Mouse (Mus musculus): ENCODE results near the gene Lcn10. TPM values are rescaled to one million over a fixed set of nuclear protein-coding genes. Genes with fewer than 3 reads are reported as not detected.
"Not testable (repeated sequence)": the region's sequence is repeated elsewhere in the genome, so short reads cannot be mapped to it uniquely, and the experiment has no call there.

Lcn10 gene
- polyA plus RNA-seq, 1 experiment from 2014 or later, result not detected

- not testable (repeated sequence) for H3K9me3 ChIP-seq (replicated peaks; ENCODE audit: control insufficient read depth, low read length); ATAC-seq (replicated peaks; ENCODE audit: insufficient number of reproducible peaks, low FRiP score, low TSS enrichment); H3K4me3 ChIP-seq (ENCODE audit: low read depth, low read length); H3K4me2 ChIP-seq; H3K4me1 ChIP-seq (ENCODE audit: control insufficient read depth, insufficient read depth, low read length); H3K27me3 ChIP-seq (ENCODE audit: control insufficient read depth, insufficient read depth, low read length); H3K36me3 ChIP-seq (ENCODE audit: control insufficient read depth, insufficient read depth, low read length); H3K9ac ChIP-seq (ENCODE audit: low read depth, low read length); H3K27ac ChIP-seq (ENCODE audit: low read depth, low read length)
- 25% methylated on average over 3 of the region's 3 CpGs for WGBS (ENCODE audit: insufficient replicate concordance)
Observed at GRCm38 (mm10) chr2:25711641-25712040, 29.1 kb downstream of the Lcn10 start.

- H3K4me2 ChIP-seq, result no peak overlapping the region
- no peaks in the 10 kb centered on the region for H3K4me1 ChIP-seq (ENCODE audit: control insufficient read depth, insufficient read depth, low read length)
- H3K9me3 ChIP-seq (replicated peaks; ENCODE audit: control insufficient read depth, low read length), result no peaks in the 10 kb centered on the region
- no peak for ATAC-seq (replicated peaks; ENCODE audit: insufficient number of reproducible peaks, low FRiP score, low TSS enrichment)
- H3K27me3 ChIP-seq (ENCODE audit: control insufficient read depth, insufficient read depth, low read length), result no peaks in the 10 kb centered on the region
- H3K36me3 ChIP-seq (ENCODE audit: control insufficient read depth, insufficient read depth, low read length), result no peaks in the 10 kb centered on the region
- H3K9ac ChIP-seq (ENCODE audit: low read depth, low read length), result no peak overlapping the region
- H3K27ac ChIP-seq (ENCODE audit: low read depth, low read length), result no peak overlapping the region
- H3K4me3 ChIP-seq (ENCODE audit: low read depth, low read length), result no peak overlapping the region
Observed at GRCm38 (mm10) chr2:25717222-25717621, 34.7 kb downstream of the Lcn10 start.

- ATAC-seq (replicated peaks; ENCODE audit: insufficient number of reproducible peaks, low FRiP score, low TSS enrichment), result no peak
- 41% methylated on average over 2 of the region's 2 CpGs for WGBS (ENCODE audit: insufficient replicate concordance)
- Histone ChIP-seq H3K27me3 (ENCODE audit: control insufficient read depth, insufficient read depth, low read length) (no peaks in the 10 kb centered on the region), H3K4me2 (no peak overlapping the region), H3K36me3 (ENCODE audit: control insufficient read depth, insufficient read depth, low read length) (no peaks in the 10 kb centered on the region), H3K4me3 (ENCODE audit: low read depth, low read length) (no peak overlapping the region), H3K9me3 (replicated peaks; ENCODE audit: control insufficient read depth, low read length) (0 out of 2 replicates have a peak, but pooled peaks cover 3% of the 10 kb centered on the region), H3K9ac (ENCODE audit: low read depth, low read length) (no peak overlapping the region), H3K4me1 (ENCODE audit: control insufficient read depth, insufficient read depth, low read length) (no peaks in the 10 kb centered on the region), H3K27ac (ENCODE audit: low read depth, low read length) (no peak overlapping the region)
Observed at GRCm38 (mm10) chr2:25733199-25733930, 50.8 kb downstream of the Lcn10 start.

Other genes starting within 250 kb of the Lcn10 start
- 0.47 and 0.83 TPM in 2 replicates for gene Clic3, start 225.9 kb upstream of the Lcn10 start, polyA plus RNA-seq (2014; fragmentation: Nextera tagmentation; extraction: Ambion mirVana)
- 16.5 and 20.0 TPM in 2 replicates for gene Paxx, start 221.6 kb upstream of the Lcn10 start, polyA plus RNA-seq (2014; fragmentation: Nextera tagmentation; extraction: Ambion mirVana)
- gene Ptgds, start 212.7 kb upstream of the Lcn10 start, polyA plus RNA-seq (2014; fragmentation: Nextera tagmentation; extraction: Ambion mirVana), result 0.66 and 1.1 TPM in 2 replicates
- not detected in 2 replicates for gene Lcn12, start 188.8 kb upstream of the Lcn10 start, polyA plus RNA-seq (2014; fragmentation: Nextera tagmentation; extraction: Ambion mirVana)
- gene Fbxw5, start 182.0 kb upstream of the Lcn10 start, polyA plus RNA-seq (2014; fragmentation: Nextera tagmentation; extraction: Ambion mirVana), result 66.7 and 78.7 TPM in 2 replicates
- 3.4 and 3.7 TPM in 2 replicates for gene C8g, start 181.0 kb upstream of the Lcn10 start, polyA plus RNA-seq (2014; fragmentation: Nextera tagmentation; extraction: Ambion mirVana)
- 20.3 and 21.9 TPM in 2 replicates for gene Traf2, start 135.8 kb upstream of the Lcn10 start, polyA plus RNA-seq (2014; fragmentation: Nextera tagmentation; extraction: Ambion mirVana)
- 318 and 356 TPM in 2 replicates for gene Edf1, start 124.9 kb upstream of the Lcn10 start, polyA plus RNA-seq (2014; fragmentation: Nextera tagmentation; extraction: Ambion mirVana)
- 3.2 and 5.5 TPM in 2 replicates for gene Mamdc4, start 107.9 kb upstream of the Lcn10 start, polyA plus RNA-seq (2014; fragmentation: Nextera tagmentation; extraction: Ambion mirVana)
- 167 and 172 TPM in 2 replicates for gene Phpt1, start 107.5 kb upstream of the Lcn10 start, polyA plus RNA-seq (2014; fragmentation: Nextera tagmentation; extraction: Ambion mirVana)
- gene Ajm1, start 101.0 kb upstream of the Lcn10 start, polyA plus RNA-seq (2014; fragmentation: Nextera tagmentation; extraction: Ambion mirVana), result 0.21 TPM in 1 of 2 replicates, not detected in the other
- 35.9 and 40.0 TPM in 2 replicates for gene Rabl6, start 74.2 kb upstream of the Lcn10 start, polyA plus RNA-seq (2014; fragmentation: Nextera tagmentation; extraction: Ambion mirVana)
- 0.11 and 0.20 TPM in 2 replicates for gene Ccdc183, start 65.0 kb upstream of the Lcn10 start, polyA plus RNA-seq (2014; fragmentation: Nextera tagmentation; extraction: Ambion mirVana)
- gene Tmem141, start 60.7 kb upstream of the Lcn10 start, polyA plus RNA-seq (2014; fragmentation: Nextera tagmentation; extraction: Ambion mirVana), result 14.6 and 18.4 TPM in 2 replicates
- 1.0 and 1.1 TPM in 2 replicates for gene Fcna, start 54.7 kb upstream of the Lcn10 start, polyA plus RNA-seq (2014; fragmentation: Nextera tagmentation; extraction: Ambion mirVana)
- gene Lcn8, start 29.6 kb upstream of the Lcn10 start, polyA plus RNA-seq (2014; fragmentation: Nextera tagmentation; extraction: Ambion mirVana), result not detected in 2 replicates
- gene Lcn5, start 24.8 kb upstream of the Lcn10 start, polyA plus RNA-seq (2014; fragmentation: Nextera tagmentation; extraction: Ambion mirVana), result not detected in 2 replicates
- gene Lcn6, start 5.9 kb upstream of the Lcn10 start, polyA plus RNA-seq (2014; fragmentation: Nextera tagmentation; extraction: Ambion mirVana), result not detected in 2 replicates
- gene Obp2a, start 17.3 kb downstream of the Lcn10 start, polyA plus RNA-seq (2014; fragmentation: Nextera tagmentation; extraction: Ambion mirVana), result not detected in 2 replicates
- 42.9 and 49.9 TPM in 2 replicates for gene Bmyc, start 24.0 kb downstream of the Lcn10 start, polyA plus RNA-seq (2014; fragmentation: Nextera tagmentation; extraction: Ambion mirVana)
- gene Obp2b, start 54.3 kb downstream of the Lcn10 start, polyA plus RNA-seq (2014; fragmentation: Nextera tagmentation; extraction: Ambion mirVana), result not detected in 2 replicates
- not detected in 2 replicates for gene Lcn3, start 82.8 kb downstream of the Lcn10 start, polyA plus RNA-seq (2014; fragmentation: Nextera tagmentation; extraction: Ambion mirVana)
- not detected in 2 replicates for gene Lcn11, start 94.3 kb downstream of the Lcn10 start, polyA plus RNA-seq (2014; fragmentation: Nextera tagmentation; extraction: Ambion mirVana)
- gene Gm13539, start 99.5 kb downstream of the Lcn10 start, polyA plus RNA-seq (2014; fragmentation: Nextera tagmentation; extraction: Ambion mirVana), result not detected in 2 replicates
- gene Glt6d1, start 133.1 kb downstream of the Lcn10 start, polyA plus RNA-seq (2014; fragmentation: Nextera tagmentation; extraction: Ambion mirVana), result not detected in 2 replicates
- not detected in 2 replicates for gene Lcn9, start 140.4 kb downstream of the Lcn10 start, polyA plus RNA-seq (2014; fragmentation: Nextera tagmentation; extraction: Ambion mirVana)
- not detected in 2 replicates for gene Sohlh1, start 164.5 kb downstream of the Lcn10 start, polyA plus RNA-seq (2014; fragmentation: Nextera tagmentation; extraction: Ambion mirVana)
- gene Kcnt1, start 181.0 kb downstream of the Lcn10 start, polyA plus RNA-seq (2014; fragmentation: Nextera tagmentation; extraction: Ambion mirVana), result 0.04 TPM in 1 of 2 replicates, not detected in the other